Mouse (Mus musculus) gastrocnemius, postnatal 10 days (tissue): Measurements from ENCODE around the gene Actl11. TPM values are rescaled to one million over a fixed set of nuclear protein-coding genes. Genes with fewer than 3 reads are reported as not detected.

Experiments used
- DNase-seq: peaks from one replicate; pipeline ENCODE4 v3.0.0; 2021; ENCODE audit warnings: mixed read lengths
- long read RNA-seq, 2 experiments: library from polyadenylated mRNA; stranded (forward); transcript quantifications; one replicate each; pipeline ENCODE4 v2.0.0; 2021
- total RNA-seq, 2 experiments: library from RNA; stranded (reverse); gene quantifications; 2 replicates each; pipeline ENCODE4 v1.2.3; 2021

Actl11 gene
- not detected for total RNA-seq
- long read RNA-seq, experiment 1 = 0 reads
- long read RNA-seq, experiment 2 = 0 reads

- no peak for DNase-seq
Observed at GRCm38 (mm10) chr9:107928169-107928568, at the start of gene Actl11. Gene Actl11 (plus strand): TSS chr9:107928469.

- DNase-seq = no peak
Observed at GRCm38 (mm10) chr9:107880411-107880810, 47.9 kb upstream of the Actl11 start.

GRCm38 (mm10) chr9:107887804-107888266 lies 40.4 kb upstream of the Actl11 start, which contains the start of gene Mon1a:
Gene Mon1a (plus strand): TSS chr9:107888151.
- DNase-seq = peak; percentile 71

GRCm38 (mm10) chr9:107888267-107888850 lies 39.9 kb upstream of the Actl11 start:
- DNase-seq = no peak

GRCm38 (mm10) chr9:107890260-107890659 lies 38.0 kb upstream of the Actl11 start:
- no peak for DNase-seq

GRCm38 (mm10) chr9:107891023-107891422 lies 37.2 kb upstream of the Actl11 start:
- DNase-seq = no peak

GRCm38 (mm10) chr9:107898563-107898962 lies 29.7 kb upstream of the Actl11 start:
- DNase-seq = no peak

GRCm38 (mm10) chr9:107899855-107900254 lies 28.4 kb upstream of the Actl11 start:
- no peak for DNase-seq

- DNase-seq = peak; percentile 63
Observed at GRCm38 (mm10) chr9:107900840-107901626, 27.2 kb upstream of the Actl11 start.

- DNase-seq = no peak
Observed at GRCm38 (mm10) chr9:107901627-107901914, 26.7 kb upstream of the Actl11 start.

GRCm38 (mm10) chr9:107904726-107905125 lies 23.5 kb upstream of the Actl11 start:
- DNase-seq = peak; percentile 87

GRCm38 (mm10) chr9:107906252-107906966 lies 21.9 kb upstream of the Actl11 start, which contains the start of gene Mst1r:
Gene Mst1r (plus strand): TSS chr9:107906873.
- DNase-seq = peak; percentile 77

- no peak for DNase-seq
Observed at GRCm38 (mm10) chr9:107906967-107907800, 21.1 kb upstream of the Actl11 start.

GRCm38 (mm10) chr9:107907801-107908120 lies 20.5 kb upstream of the Actl11 start:
- no peak for DNase-seq

GRCm38 (mm10) chr9:107908410-107909158 lies 19.7 kb upstream of the Actl11 start:
- no peak for DNase-seq

- no peak for DNase-seq
Observed at GRCm38 (mm10) chr9:107910025-107910769, 18.1 kb upstream of the Actl11 start.

- no peak for DNase-seq
Observed at GRCm38 (mm10) chr9:107914764-107915420, 13.4 kb upstream of the Actl11 start.

GRCm38 (mm10) chr9:107917895-107918608 lies 10.2 kb upstream of the Actl11 start:
- no peak for DNase-seq

- no peak for DNase-seq
Observed at GRCm38 (mm10) chr9:107918884-107919283, 9.4 kb upstream of the Actl11 start.
